Mouse (Mus musculus) heart, embryonic 15.5 days (tissue): ENCODE results near the gene Ccdc175. TPM values are rescaled to one million over a fixed set of nuclear protein-coding genes. Genes with fewer than 3 reads are reported as not detected.
A peak's percentile ranks its signal among the peaks of the same experiment; 100 is the strongest.

Experiments used
- ATAC-seq: fragments of 200-750 bp; cut with Nextera tagmentation; replicated peaks from 2 replicates; pipeline ENCODE4 v1.8.0; 2017; ENCODE audit warnings: low read depth, moderate TSS enrichment; ENCODE audit not compliant: insufficient number of reproducible peaks, insufficient read depth, low FRiP score
- H3K27ac ChIP-seq: fragments of 300-500 bp; sonication (generic); 2 replicates; pipeline ENCODE4 v1.5.1; 2015; ENCODE audit warnings: mild to moderate bottlenecking, inconsistent platforms
- H3K27me3 ChIP-seq: fragments of 300-500 bp; sonication (generic); 2 replicates; pipeline ENCODE4 v1.6.1; 2015; ENCODE audit warnings: inconsistent platforms
- H3K36me3 ChIP-seq: fragments of 300-500 bp; sonication (generic); 2 replicates; pipeline ENCODE4 v1.6.1; 2015; ENCODE audit warnings: mild to moderate bottlenecking, inconsistent platforms
- H3K4me1 ChIP-seq: fragments of 300-500 bp; sonication (generic); replicated peaks from 2 replicates; pipeline ENCODE4 v1.6.1; 2015; ENCODE audit warnings: inconsistent platforms
- H3K4me2 ChIP-seq: fragments of 300-500 bp; sonication (generic); 2 replicates; pipeline ENCODE4 v1.6.1; 2015; ENCODE audit warnings: inconsistent platforms, mild to moderate bottlenecking, moderate library complexity
- H3K4me3 ChIP-seq: fragments of 300-500 bp; sonication (generic); 2 replicates; pipeline ENCODE4 v1.5.1; 2015; ENCODE audit warnings: mild to moderate bottlenecking, inconsistent platforms
- H3K9ac ChIP-seq: fragments of 300-500 bp; sonication (generic); 2 replicates; pipeline ENCODE4 v1.6.1; 2015; ENCODE audit warnings: mild to moderate bottlenecking, inconsistent platforms
- H3K9me3 ChIP-seq: fragments of 300-500 bp; sonication (generic); replicated peaks from 2 replicates; pipeline ENCODE4 v1.6.1; 2016; ENCODE audit warnings: inconsistent platforms
- WGBS: fragments of 180-500 bp; shearing (Covaris S2); methylation state at CpG from one replicate; pipeline ENCODE4 v1.1.7; 2015; ENCODE audit warnings: mixed read lengths; 5-methylcytosine and 5-hydroxymethylcytosine counted together
- microRNA-seq: library from miRNA; unstranded; fragments of <30 nt; microRNA quantifications from one replicate; pipeline ENCODE4, GENCODE M21; 2016
- polyA plus RNA-seq: library from polyadenylated mRNA; unstranded; fragments of >200 nt; fragmentation: Nextera tagmentation; extraction: Ambion mirVana; gene quantifications from 2 replicates; pipeline ENCODE4 v1.2.1, GENCODE M21; 2015

Ccdc175 gene
- polyA plus RNA-seq, 1 experiment from 2014 or later, result not detected

DNA sequence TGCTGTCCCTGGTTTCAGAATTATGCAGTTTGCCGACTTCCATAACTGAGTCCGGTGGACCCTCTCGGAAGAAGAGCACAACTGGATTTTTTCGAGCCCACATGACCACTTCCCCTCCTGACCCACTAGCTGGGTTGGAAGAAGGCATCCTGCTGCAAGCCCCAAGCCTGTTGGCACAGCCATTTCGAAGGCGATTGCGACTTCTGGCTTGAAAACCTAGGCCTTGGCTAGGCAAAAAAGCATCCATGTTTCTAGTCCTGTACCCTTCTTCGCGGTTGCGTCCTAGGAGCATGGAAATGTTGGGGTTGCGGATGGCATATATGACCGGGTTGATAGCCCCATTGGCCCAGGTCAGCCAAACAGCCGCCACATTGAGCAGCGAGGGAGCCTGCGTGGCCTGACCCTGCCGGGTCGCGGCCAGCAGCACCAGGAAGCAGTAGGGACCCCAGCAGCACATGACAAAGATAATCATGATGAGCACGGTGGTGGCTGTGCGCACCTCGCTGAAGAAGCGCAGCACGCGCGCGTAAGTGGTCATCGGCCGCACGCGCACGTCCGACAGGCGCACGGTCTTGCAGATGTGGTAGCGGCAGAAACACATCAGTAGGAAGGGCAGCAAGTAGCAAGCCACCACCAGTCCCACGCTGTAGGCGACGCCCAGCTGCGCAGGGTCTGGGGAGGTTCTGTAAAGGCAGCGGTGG lies 115.1 kb downstream of the Ccdc175 start:
- Histone ChIP-seq H3K9ac (peak overlapping the region; percentile 39), H3K4me2 (peak overlapping the region; percentile 97), H3K36me3 (peaks cover 10% of the 10 kb centered on the region; the same call in 1 of the 2 replicates), H3K4me3 (peak overlapping the region; percentile 70), H3K27ac (no peak overlapping the region), H3K4me1 (peaks cover 16% of the 10 kb centered on the region), H3K27me3 (peaks cover 34% of the 10 kb centered on the region), H3K9me3 (no peaks in the 10 kb centered on the region)
- WGBS, result 8% methylated on average over 40 of the region's 40 CpGs
- ATAC-seq, result no peak; the same call in none of the 2 replicates

DNA sequence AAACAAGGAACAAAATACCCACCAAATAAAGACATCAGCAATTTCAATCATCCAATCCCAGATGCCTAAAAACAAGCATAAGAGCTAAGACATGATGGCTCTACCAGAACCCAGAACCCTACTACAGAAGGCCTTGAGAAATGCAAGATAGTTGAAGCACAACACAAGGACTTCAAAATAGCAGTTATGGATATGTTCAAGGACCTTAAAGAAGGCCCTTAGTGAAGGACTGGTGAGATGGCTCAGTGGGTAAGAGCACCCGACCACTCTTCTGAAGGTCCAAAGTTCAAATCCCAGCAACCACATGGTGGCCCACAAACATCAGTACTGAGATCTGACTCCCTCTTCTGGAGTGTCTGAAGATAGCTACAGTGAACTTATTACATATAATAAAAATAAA lies 127.0 kb downstream of the Ccdc175 start:
- Histone ChIP-seq H3K4me2 (no peak overlapping the region), H3K4me3 (no peak overlapping the region), H3K27me3 (no peaks in the 10 kb centered on the region), H3K9ac (no peak overlapping the region), H3K4me1 (no peaks in the 10 kb centered on the region), H3K9me3 (no peaks in the 10 kb centered on the region), H3K36me3 (no peaks in the 10 kb centered on the region), H3K27ac (no peak overlapping the region)
- 85% methylated on average over 1 of the region's 1 CpGs for WGBS
- ATAC-seq, result no peak

DNA sequence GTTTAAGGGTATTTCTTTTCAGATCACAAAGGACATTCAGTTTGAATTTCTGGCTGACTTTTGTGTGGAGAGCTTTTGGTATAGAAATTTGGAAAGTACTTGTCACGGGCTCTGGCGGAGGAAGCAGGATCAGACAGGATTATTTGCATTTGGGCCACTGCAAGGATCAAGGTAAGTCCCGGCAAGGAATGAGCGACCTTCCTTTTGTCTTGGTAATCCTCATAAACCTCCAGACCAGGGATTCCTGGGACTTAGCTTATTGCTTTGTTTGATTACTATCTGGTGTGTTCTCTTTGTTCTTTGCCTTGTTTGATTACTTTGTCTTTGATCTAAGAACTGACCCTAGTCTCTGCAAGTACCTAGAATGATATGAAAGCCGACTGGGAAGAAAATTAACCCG lies 131.0 kb downstream of the Ccdc175 start:
- Histone ChIP-seq H3K36me3 (no peaks in the 10 kb centered on the region), H3K4me2 (no peak overlapping the region), H3K27me3 (no peaks in the 10 kb centered on the region), H3K9ac (no peak overlapping the region), H3K4me3 (no peak overlapping the region), H3K4me1 (no peaks in the 10 kb centered on the region), H3K27ac (no peak overlapping the region), H3K9me3 (no peaks in the 10 kb centered on the region)
- 45% methylated on average over 6 of the region's 6 CpGs for WGBS
- ATAC-seq, result no peak

DNA sequence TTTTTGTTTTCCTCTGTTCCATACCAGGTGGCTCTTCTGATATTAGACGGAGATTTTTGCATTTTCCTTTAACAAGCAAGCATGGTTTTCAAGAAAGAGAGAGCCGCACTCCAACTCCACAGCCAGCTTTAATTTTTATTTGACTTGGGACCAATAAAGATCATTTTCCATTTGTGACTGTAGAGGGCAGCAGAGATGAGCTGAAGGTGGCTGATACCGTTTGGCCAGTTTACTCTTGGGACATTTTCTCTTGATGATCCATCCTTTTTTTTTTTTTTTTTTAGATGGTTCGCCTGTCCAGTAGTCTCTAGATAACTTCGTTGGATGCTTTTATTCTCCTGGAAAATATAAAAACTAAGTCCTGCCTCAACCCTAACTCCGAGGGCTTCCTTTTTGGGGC lies 131.5 kb downstream of the Ccdc175 start:
- Histone ChIP-seq H3K27me3 (no peaks in the 10 kb centered on the region), H3K9me3 (no peaks in the 10 kb centered on the region), H3K27ac (no peak overlapping the region), H3K36me3 (no peaks in the 10 kb centered on the region), H3K4me3 (no peak overlapping the region), H3K4me1 (no peaks in the 10 kb centered on the region), H3K4me2 (no peak overlapping the region), H3K9ac (no peak overlapping the region)
- ATAC-seq, result no peak
- WGBS, result 35% methylated on average over 6 of the region's 6 CpGs

DNA sequence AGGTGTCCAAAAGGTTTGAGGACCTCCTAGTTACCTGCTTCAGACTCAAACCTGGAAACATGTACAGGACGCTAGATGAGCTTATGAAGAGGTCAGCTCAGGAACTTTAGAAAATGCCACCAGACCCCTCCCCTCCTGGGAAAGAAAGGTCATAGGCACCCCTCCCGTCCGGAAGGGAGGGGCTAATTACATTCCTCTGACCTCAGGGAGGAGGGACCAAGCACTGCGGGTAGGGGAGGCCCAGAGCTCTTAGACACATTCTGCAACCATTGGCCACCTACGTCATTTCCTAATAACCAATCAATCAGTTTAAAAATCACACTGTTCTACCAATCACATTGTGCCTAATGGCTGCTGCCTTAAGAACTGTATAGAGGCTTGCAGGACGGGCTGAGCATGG lies 132.3 kb downstream of the Ccdc175 start:
- 85% methylated on average over 6 of the region's 6 CpGs for WGBS
- H3K27me3 ChIP-seq, result no peaks in the 10 kb centered on the region
- ATAC-seq, result no peak
- H3K4me1 ChIP-seq, result no peaks in the 10 kb centered on the region
- H3K36me3 ChIP-seq, result no peaks in the 10 kb centered on the region
- H3K9me3 ChIP-seq, result no peaks in the 10 kb centered on the region
- no peak overlapping the region for H3K27ac ChIP-seq
- H3K4me2 ChIP-seq, result no peak overlapping the region
- no peak overlapping the region for H3K4me3 ChIP-seq
- no peak overlapping the region for H3K9ac ChIP-seq

Small RNA genes within 50 kb of the gene (microRNA-seq; reads per million reads assigned to microRNA genes)
- gene Gm24466, result not detected

Other genes starting within 250 kb of the Ccdc175 start
- gene Gpr135, start 113.9 kb downstream of the Ccdc175 start, polyA plus RNA-seq, result 0.48 and 0.60 TPM in 2 replicates
- gene L3hypdh, start 99.6 kb downstream of the Ccdc175 start, polyA plus RNA-seq, result 19.9 TPM in 2 replicates
- gene Jkamp, start 99.4 kb downstream of the Ccdc175 start, polyA plus RNA-seq, result 65.8 and 73.2 TPM in 2 replicates
- 12.8 and 28.2 TPM in 2 replicates for gene Rtn1, start 224.0 kb upstream of the Ccdc175 start, polyA plus RNA-seq